Mouse (Mus musculus) heart, postnatal 0 days (tissue): ENCODE measurements at regions not wholly inside any gene's neighbourhood (a gene's known extent, or its start where the extent isn't known, plus 50 kb on each side); places are given as distances from the start of the nearest gene placed in this dataset.

ENCODE experiments used
- CTCF ChIP-seq: IDR thresholded peaks from 2 replicates; pipeline ENCODE4 v1.5.1; 2016; ENCODE audit warnings: antibody characterized with exemption, control low read depth, low read depth
- EP300 ChIP-seq: IDR thresholded peaks from 2 replicates; pipeline ENCODE4 v1.6.1; 2016; ENCODE audit warnings: antibody characterized with exemption, low read depth

DNA sequence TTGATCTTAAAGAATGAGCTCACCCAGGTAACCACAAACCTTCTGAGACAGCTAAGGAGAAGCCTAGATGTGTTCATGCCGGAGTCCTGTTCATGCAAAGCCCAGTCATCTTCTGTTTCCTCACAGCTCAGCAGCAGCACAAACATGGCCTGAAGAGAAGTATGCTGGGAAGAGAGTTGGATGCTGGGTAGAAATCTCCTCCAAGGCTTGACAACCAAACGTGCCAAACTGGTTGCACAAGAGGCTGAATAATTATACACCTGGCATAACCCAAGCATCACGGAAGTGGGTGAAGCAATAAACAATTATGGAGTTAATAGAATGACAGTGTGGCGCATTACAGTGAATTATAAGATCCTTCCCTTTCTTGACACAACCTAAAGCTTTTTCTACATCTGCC lies 404.0 kb upstream of the Acvr2a start:
- TF ChIP-seq EP300 (no peak), CTCF (no peak)
